Mouse (Mus musculus): ENCODE data around the gene Net1.

DNA sequence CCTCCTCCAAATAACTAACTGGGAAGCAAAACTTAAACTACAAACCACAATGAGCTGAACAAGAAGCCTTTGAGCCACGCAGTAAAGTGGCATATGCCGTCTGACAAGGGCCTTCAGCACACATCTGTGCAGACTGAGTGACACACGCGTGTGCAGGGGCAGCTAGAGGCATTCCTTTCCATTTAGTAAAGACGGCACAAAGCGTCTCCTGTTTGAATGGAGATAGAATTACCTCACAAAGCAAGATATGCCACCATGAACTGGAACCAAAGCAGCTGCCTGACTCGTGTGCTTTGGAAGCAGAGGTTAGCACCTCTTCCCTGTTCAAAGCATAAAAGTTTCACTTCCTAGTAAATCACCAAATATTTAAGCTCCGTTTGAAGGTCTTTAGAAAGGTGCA lies 28.0 kb downstream of the Net1 start:
- TF ChIP-seq CTCF (conservative IDR thresholded peaks at IDR 0.05; ENCODE audit: insufficient read depth, insufficient read length, low read depth, low read length) (no peak), POLR2A (IDR thresholded peaks at IDR 0.05; ENCODE audit: low read depth, low read length) (no peak)

Measured in kidney, adult 2 months (tissue).